Mouse (Mus musculus) olfactory bulb, adult 2 months (tissue): ENCODE data around the gene Mbnl2. TPM values are rescaled to one million over a fixed set of nuclear protein-coding genes. Genes with fewer than 3 reads are reported as not detected.

ENCODE experiments used
- H3K27ac ChIP-seq: fragments of 200-500 bp; 2 replicates; pipeline ENCODE4 v1.5.1; 2012; ENCODE audit warnings: low read depth, low read length; ENCODE audit not compliant: insufficient read depth
- H3K4me1 ChIP-seq: fragments of 200-500 bp; 2 replicates; pipeline ENCODE4 v1.6.1; 2012; ENCODE audit warnings: low read length; ENCODE audit not compliant: control insufficient read depth, insufficient read depth
- H3K4me3 ChIP-seq: fragments of 200-500 bp; 2 replicates; pipeline ENCODE4 v1.5.1; 2012; ENCODE audit warnings: mild to moderate bottlenecking, low read depth, low read length, moderate library complexity; ENCODE audit not compliant: insufficient read depth
- CTCF ChIP-seq: fragments of 200-500 bp; IDR thresholded peaks from 2 replicates; pipeline ENCODE4 v1.5.1; 2012; ENCODE audit warnings: low read depth, mild to moderate bottlenecking, low read length, moderate library complexity; ENCODE audit not compliant: insufficient read depth
- POLR2A ChIP-seq: fragments of 200-500 bp; IDR thresholded peaks from 2 replicates; pipeline ENCODE4 v1.6.1; 2012; ENCODE audit warnings: mild to moderate bottlenecking, low read depth, low read length, moderate library complexity; ENCODE audit not compliant: insufficient read depth
- WGBS: fragments of 180-500 bp; shearing (Covaris S2); methylation state at CpG from one replicate; pipeline ENCODE4 v1.1.7; 2018; 5-methylcytosine and 5-hydroxymethylcytosine counted together
- polyA plus RNA-seq: library from polyadenylated mRNA; stranded (reverse); fragments of >200 nt; gene quantifications from 2 replicates; pipeline ENCODE4 v1.2.4, GENCODE M21; 2012; ENCODE audit warnings: low replicate concordance; ENCODE audit not compliant: missing spikeins, insufficient read depth, insufficient read length

Gene Mbnl2
- polyA plus RNA-seq, 1 experiment: 206 TPM

GRCm38 (mm10) chr14:120401158-120401557, 125.7 kb downstream of the Mbnl2 start:
- 90% methylated on average over 15 of the region's 15 CpGs for WGBS
- Histone ChIP-seq H3K27ac (no peak overlapping the region), H3K4me3 (no peak overlapping the region), H3K4me1 (no peaks in the 10 kb centered on the region; the same call in 1 of the 2 replicates)
- TF ChIP-seq POLR2A (no peak), CTCF (no peak)

GRCm38 (mm10) chr14:120402715-120403114, 127.2 kb downstream of the Mbnl2 start:
- Histone ChIP-seq H3K4me1 (no peaks in the 10 kb centered on the region; the same call in 1 of the 2 replicates), H3K4me3 (no peak overlapping the region), H3K27ac (no peak overlapping the region)
- TF ChIP-seq CTCF: no peak
- TF ChIP-seq POLR2A: no peak
- 94% methylated on average over 9 of the region's 9 CpGs for WGBS

- Histone ChIP-seq H3K4me3 (no peak overlapping the region), H3K27ac (no peak overlapping the region), H3K4me1 (no peaks in the 10 kb centered on the region; the same call in 1 of the 2 replicates)
- TF ChIP-seq POLR2A: no peak
- WGBS: 89% methylated on average over 7 of the region's 7 CpGs
These were observed 128.9 kb downstream of the Mbnl2 start for GRCm38 (mm10) chr14:120404364-120404763.

GRCm38 (mm10) chr14:120404811-120405582, 129.5 kb downstream of the Mbnl2 start:
- peaks cover 2% of the 10 kb centered on the region; the same call in 1 of the 2 replicates for H3K4me1 ChIP-seq
- 82% methylated on average over 17 of the region's 17 CpGs for WGBS
- no peak overlapping the region for H3K4me3 ChIP-seq
- H3K27ac ChIP-seq: no peak overlapping the region
- TF ChIP-seq CTCF (no peak), POLR2A (no peak)

GRCm38 (mm10) chr14:120405597-120405996, 130.1 kb downstream of the Mbnl2 start:
- Histone ChIP-seq H3K4me3 (no peak overlapping the region), H3K4me1 (peaks cover 3% of the 10 kb centered on the region; the same call in 1 of the 2 replicates), H3K27ac (no peak overlapping the region)
- TF ChIP-seq CTCF: no peak
- 92% methylated on average over 3 of the region's 3 CpGs for WGBS

GRCm38 (mm10) chr14:120406271-120406670, 130.8 kb downstream of the Mbnl2 start:
- 83% methylated on average over 6 of the region's 6 CpGs for WGBS
- TF ChIP-seq POLR2A (no peak), CTCF (no peak)
- Histone ChIP-seq H3K4me3 (no peak overlapping the region), H3K27ac (no peak overlapping the region), H3K4me1 (peaks cover 3% of the 10 kb centered on the region; the same call in 1 of the 2 replicates)

- Histone ChIP-seq H3K4me3 (no peak overlapping the region), H3K27ac (no peak overlapping the region), H3K4me1 (peaks cover 3% of the 10 kb centered on the region; the same call in 1 of the 2 replicates)
- WGBS: 63% methylated on average over 8 of the region's 8 CpGs
- TF ChIP-seq POLR2A (no peak), CTCF (no peak)
These were observed 131.4 kb downstream of the Mbnl2 start for GRCm38 (mm10) chr14:120406820-120407219.

- WGBS: 85% methylated on average over 10 of the region's 10 CpGs
- Histone ChIP-seq H3K4me1 (peaks cover 3% of the 10 kb centered on the region; the same call in 1 of the 2 replicates), H3K4me3 (no peak overlapping the region), H3K27ac (no peak overlapping the region)
- TF ChIP-seq CTCF: no peak
- no peak for TF ChIP-seq POLR2A
These were observed 134.4 kb downstream of the Mbnl2 start for GRCm38 (mm10) chr14:120409854-120410253.

GRCm38 (mm10) chr14:120416886-120417285, 141.4 kb downstream of the Mbnl2 start:
- WGBS: 60% methylated on average over 9 of the region's 9 CpGs
- H3K4me1 ChIP-seq: peaks cover 5% of the 10 kb centered on the region; the same call in 1 of the 2 replicates
- H3K4me3 ChIP-seq: no peak overlapping the region
- H3K27ac ChIP-seq: no peak overlapping the region
- TF ChIP-seq POLR2A (no peak), CTCF (no peak)
